Mouse (Mus musculus) heart, postnatal 0 days (tissue): ENCODE results near the gene Gpatch8. TPM values are rescaled to one million over a fixed set of nuclear protein-coding genes. Genes with fewer than 3 reads are reported as not detected.

Experiments used
- ATAC-seq: fragments of 200-750 bp; cut with Nextera tagmentation; 2 replicates; pipeline ENCODE4 v1.8.0; 2017; ENCODE audit warnings: low read depth, moderate number of reproducible peaks, moderate library complexity; ENCODE audit not compliant: insufficient read depth
- DNase-seq: peaks from one replicate; pipeline ENCODE4 v3.0.0-alpha.2; 2016; ENCODE audit warnings: low spot score
- H3K27ac ChIP-seq: fragments of 300-500 bp; sonication (generic); 2 replicates; pipeline ENCODE4 v1.5.1; 2014; ENCODE audit warnings: low read depth, mild to moderate bottlenecking
- H3K27me3 ChIP-seq: fragments of 300-500 bp; sonication (generic); 2 replicates; pipeline ENCODE4 v1.6.1; 2014; ENCODE audit warnings: low read length, mixed read lengths; ENCODE audit not compliant: control insufficient read depth, insufficient read depth
- H3K36me3 ChIP-seq: fragments of 300-500 bp; sonication (generic); replicated peaks from 2 replicates; pipeline ENCODE4 v1.6.1; 2014; ENCODE audit warnings: low read length, mixed read lengths; ENCODE audit not compliant: control insufficient read depth, insufficient read depth
- H3K4me1 ChIP-seq: fragments of 300-500 bp; sonication (generic); 2 replicates; pipeline ENCODE4 v1.6.1; 2014; ENCODE audit warnings: antibody characterized with exemption; ENCODE audit not compliant: control insufficient read depth, insufficient read depth
- H3K4me2 ChIP-seq: fragments of 300-500 bp; sonication (generic); 2 replicates; pipeline ENCODE4 v1.6.1; 2014; ENCODE audit warnings: low read depth, mild to moderate bottlenecking, low read length, moderate library complexity
- H3K4me3 ChIP-seq: fragments of 300-500 bp; sonication (generic); 2 replicates; pipeline ENCODE4 v1.5.1; 2014; ENCODE audit warnings: low read depth, low read length
- H3K9ac ChIP-seq: fragments of 300-500 bp; sonication (generic); replicated peaks from 2 replicates; pipeline ENCODE4 v1.6.1; 2014; ENCODE audit warnings: low read depth, low read length, mixed read lengths
- H3K9me3 ChIP-seq: fragments of 300-500 bp; sonication (generic); replicated peaks from 2 replicates; pipeline ENCODE4 v1.6.1; 2016; ENCODE audit warnings: low read length; ENCODE audit not compliant: control insufficient read depth
- CTCF ChIP-seq: IDR thresholded peaks from 2 replicates; pipeline ENCODE4 v1.5.1; 2016; ENCODE audit warnings: antibody characterized with exemption, control low read depth, low read depth
- EP300 ChIP-seq: IDR thresholded peaks from 2 replicates; pipeline ENCODE4 v1.6.1; 2016; ENCODE audit warnings: antibody characterized with exemption, low read depth
- WGBS: fragments of 180-500 bp; shearing (Covaris S2); extraction: QIAGEN DNeasy Blood & Tissue Kit; methylation state at CpG from one replicate; pipeline ENCODE4 v1.1.7; 2014; 5-methylcytosine and 5-hydroxymethylcytosine counted together
- polyA plus RNA-seq: library from polyadenylated mRNA; unstranded; fragments of >200 nt; fragmentation: Nextera tagmentation; extraction: Ambion mirVana; gene quantifications from 2 replicates; pipeline ENCODE4 v1.2.1, GENCODE M21; 2015
- total RNA-seq: library from RNA; depleted of rRNA; stranded (reverse); fragments of >200 nt; gene quantifications from 2 replicates; pipeline ENCODE4 v1.2.3, GENCODE M21; 2014; ENCODE audit warnings: low replicate concordance; rRNA removed

Gpatch8 gene
- total and polyA plus RNA-seq, 2 experiments from 2014 or later, result 25.8 to 40.8 TPM

DNA sequence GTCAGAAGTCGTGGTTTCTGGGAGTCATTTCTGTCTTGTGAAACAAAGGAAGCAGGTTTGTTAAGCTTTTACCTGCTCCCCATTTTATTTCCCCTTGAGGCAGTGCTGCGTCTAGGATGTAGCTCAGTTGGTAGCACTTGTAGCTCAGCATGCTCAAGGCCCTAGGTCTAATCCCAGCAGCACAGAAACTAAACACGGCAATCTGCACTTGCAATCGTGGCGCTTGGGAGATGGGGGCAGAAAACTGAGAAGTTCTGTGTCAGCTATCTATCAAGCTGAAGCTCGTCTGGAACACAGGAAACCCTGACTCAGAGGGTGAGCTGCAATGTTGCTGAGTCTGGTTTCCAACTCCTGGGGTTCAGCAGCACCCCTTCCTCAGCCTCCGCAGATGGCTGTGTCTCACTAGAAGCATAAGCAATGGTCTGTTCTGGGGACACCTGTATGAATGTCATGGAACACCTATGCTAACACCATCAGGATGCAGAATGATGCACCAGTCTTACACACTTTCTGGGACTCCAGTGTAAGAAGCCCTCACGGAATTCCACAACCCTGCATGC, 127.1 kb downstream of the Gpatch8 start:
- no peak for DNase-seq
- WGBS, result 59% methylated on average over 8 of the region's 8 CpGs
- no peak overlapping the region for H3K9ac ChIP-seq
- TF ChIP-seq CTCF, result no peak
- TF ChIP-seq EP300, result no peak
- peaks cover 16% of the 10 kb centered on the region; the same call in 1 of the 2 replicates for H3K4me1 ChIP-seq
- H3K27me3 ChIP-seq, result no peaks in the 10 kb centered on the region
- peak overlapping the region; percentile 99; the same call in 1 of the 2 replicates for H3K4me2 ChIP-seq
- no peak overlapping the region for H3K4me3 ChIP-seq
- no peak for ATAC-seq
- H3K9me3 ChIP-seq, result no peaks in the 10 kb centered on the region
- H3K27ac ChIP-seq, result no peak overlapping the region
- H3K36me3 ChIP-seq, result no peaks in the 10 kb centered on the region; the same call in 1 of the 2 replicates

Other genes starting within 250 kb of the Gpatch8 start
- gene Ubtf, start 236.7 kb downstream of the Gpatch8 start, total RNA-seq, result 30.8 and 34.5 TPM in 2 replicates
- 36.5 and 42.5 TPM in 2 replicates for gene Ubtf, start 236.7 kb downstream of the Gpatch8 start, polyA plus RNA-seq
- 1.9 and 7.5 TPM in 2 replicates for gene Slc4a1, start 190.2 kb downstream of the Gpatch8 start, total RNA-seq
- 1.3 and 3.1 TPM in 2 replicates for gene Slc4a1, start 190.2 kb downstream of the Gpatch8 start, polyA plus RNA-seq
- 12.5 TPM in 1 of 2 replicates, not detected in the other for gene Rundc3a, start 163.0 kb downstream of the Gpatch8 start, total RNA-seq
- gene Rundc3a, start 163.0 kb downstream of the Gpatch8 start, polyA plus RNA-seq, result 0.74 and 0.92 TPM in 2 replicates
- 281 and 322 TPM in 2 replicates for gene Slc25a39, start 148.4 kb downstream of the Gpatch8 start, total RNA-seq
- gene Slc25a39, start 148.4 kb downstream of the Gpatch8 start, polyA plus RNA-seq, result 267 and 269 TPM in 2 replicates
- 134 and 162 TPM in 2 replicates for gene Grn, start 126.1 kb downstream of the Gpatch8 start, total RNA-seq
- gene Grn, start 126.1 kb downstream of the Gpatch8 start, polyA plus RNA-seq, result 174 and 176 TPM in 2 replicates
- gene Fam171a2, start 108.7 kb downstream of the Gpatch8 start, total RNA-seq, result 40.8 and 58.6 TPM in 2 replicates
- gene Fam171a2, start 108.7 kb downstream of the Gpatch8 start, polyA plus RNA-seq, result 1.7 and 1.8 TPM in 2 replicates
- gene Itga2b, start 86.3 kb downstream of the Gpatch8 start, total RNA-seq, result 4.3 and 4.8 TPM in 2 replicates
- gene Itga2b, start 86.3 kb downstream of the Gpatch8 start, polyA plus RNA-seq, result 5.4 and 5.6 TPM in 2 replicates
- gene Gm11627, start 23.1 kb upstream of the Gpatch8 start, total RNA-seq, result 7.9 TPM in 1 of 2 replicates, not detected in the other
- gene Gm11627, start 23.1 kb upstream of the Gpatch8 start, polyA plus RNA-seq, result 9.2 and 12.0 TPM in 2 replicates
- gene Fzd2, start 48.0 kb upstream of the Gpatch8 start, total RNA-seq, result 38.1 and 47.1 TPM in 2 replicates
- gene Fzd2, start 48.0 kb upstream of the Gpatch8 start, polyA plus RNA-seq, result 6.5 and 7.0 TPM in 2 replicates
- gene Meioc, start 107.3 kb upstream of the Gpatch8 start, total RNA-seq, result 0.04 TPM in 1 of 2 replicates, not detected in the other
- 0.12 and 0.15 TPM in 2 replicates for gene Meioc, start 107.3 kb upstream of the Gpatch8 start, polyA plus RNA-seq
- 14.2 and 20.8 TPM in 2 replicates for gene Ccdc43, start 141.4 kb upstream of the Gpatch8 start, total RNA-seq
- gene Ccdc43, start 141.4 kb upstream of the Gpatch8 start, polyA plus RNA-seq, result 25.5 and 28.8 TPM in 2 replicates
- gene Adam11, start 205.0 kb upstream of the Gpatch8 start, total RNA-seq, result 7.4 and 13.6 TPM in 2 replicates
- gene Adam11, start 205.0 kb upstream of the Gpatch8 start, polyA plus RNA-seq, result 3.2 and 3.4 TPM in 2 replicates